In genomic region chr13:56433466-56433865, GRCm38 (mm10) we compare ENCODE assay signal across 10 mouse cellular contexts. TPM values are rescaled to one million over a fixed set of nuclear protein-coding genes. Genes with fewer than 3 reads are reported as not detected.
DNase-seq lines count a peak whose midpoint lies in the region; ATAC-seq and TF ChIP-seq lines count a peak whose summit lies in the region.
"Had no signal": no experiment of that assay in that cellular context is flagged by ENCODE, and none has a peak within 500 bp of the region (broad histone marks: within the 10 kb centered on the region; RNA-seq: fewer than 3 reads in every experiment).

No protein-coding gene starts in this region.

- ATAC-seq in embryonic facial prominence, embryonic 11.5 days (replicated peaks; ENCODE audit: insufficient number of reproducible peaks, low FRiP score, low TSS enrichment, low read depth): no peak
- no peak for ATAC-seq in hindbrain, embryonic 14.5 days (ENCODE audit: low FRiP score)
- ATAC-seq in limb, embryonic 11.5 days (ENCODE audit: insufficient number of reproducible peaks, low FRiP score, low TSS enrichment, low read depth): peak; percentile 56; the same call in 1 of the 2 replicates
- no peak for ATAC-seq in erythroblast, adult 5-6 weeks (replicated peaks; ENCODE audit: low FRiP score, poor library complexity, severe bottlenecking)

- no peaks in the 10 kb centered on the region for H3K4me1 ChIP-seq in bone marrow macrophage, adult 2 months (ENCODE audit: control insufficient read depth, insufficient read depth, low read length)
- peaks cover 2% of the 10 kb centered on the region for H3K4me1 ChIP-seq in embryonic facial prominence, embryonic 11.5 days (ENCODE audit: control insufficient read depth, insufficient read depth, low read length)
- peaks cover 6% of the 10 kb centered on the region for H3K4me1 ChIP-seq in hindbrain, embryonic 14.5 days (replicated peaks; ENCODE audit: control insufficient read depth, insufficient read depth, low read length)
- 0 out of 2 replicates have a peak, but pooled peaks cover 15% of the 10 kb centered on the region for H3K4me1 ChIP-seq in limb, embryonic 11.5 days (ENCODE audit: control insufficient read depth, insufficient read depth, low read length)

- H3K4me2 ChIP-seq in embryonic facial prominence, embryonic 11.5 days (ENCODE audit: low read depth, low read length): no peak overlapping the region
- H3K4me2 ChIP-seq in hindbrain, embryonic 14.5 days (replicated peaks): no peak overlapping the region
- H3K4me2 ChIP-seq in limb, embryonic 11.5 days (ENCODE audit: low read depth, severe bottlenecking): no peak overlapping the region
- H3K4me2 ChIP-seq: neural tube, embryonic 13.5 days had no signal

- peak; percentile 26 to 78 for DNase-seq in spleen, postnatal 4 days (ENCODE audit: low spot score in 2 of 2)
- DNase-seq in spleen, postnatal 36 days (ENCODE audit: low spot score in 2 of 2): no peak
- DNase-seq in embryonic facial prominence, embryonic 11.5 days (ENCODE audit: low spot score): peak; percentile 87
- DNase-seq in hindbrain, embryonic 14.5 days (ENCODE audit: low spot score): peak; percentile 82
- peak; percentile 96 for DNase-seq in limb, embryonic 11.5 days (ENCODE audit: low spot score)
- DNase-seq in ovary, postnatal 14 days (ENCODE audit: low spot score): peak; percentile 75

- TF ChIP-seq POLR2A in bone marrow macrophage, adult 2 months (IDR thresholded peaks at IDR 0.05; ENCODE audit: borderline replicate concordance, low read depth, low read length): no peak

- H3K4me3 ChIP-seq in bone marrow macrophage, adult 2 months (ENCODE audit: insufficient read depth, low read length): no peak overlapping the region
- H3K4me3 ChIP-seq in embryonic facial prominence, embryonic 11.5 days (ENCODE audit: low read depth, low read length): no peak overlapping the region
- H3K4me3 ChIP-seq in hindbrain, embryonic 14.5 days (replicated peaks; ENCODE audit: low read length): no peak overlapping the region
- H3K4me3 ChIP-seq in limb, embryonic 11.5 days (ENCODE audit: low read depth, low read length): no peak overlapping the region
- H3K4me3 ChIP-seq: neural tube, embryonic 13.5 days had no signal

- no peaks in the 10 kb centered on the region for H3K36me3 ChIP-seq in embryonic facial prominence, embryonic 11.5 days (replicated peaks; ENCODE audit: control insufficient read depth, insufficient read depth, low read depth, low read length)
- no peaks in the 10 kb centered on the region for H3K36me3 ChIP-seq in hindbrain, embryonic 14.5 days (replicated peaks; ENCODE audit: control insufficient read depth, insufficient read depth)
- no peaks in the 10 kb centered on the region for H3K36me3 ChIP-seq in limb, embryonic 11.5 days (ENCODE audit: control insufficient read depth, insufficient read depth, low read length)
- H3K36me3 ChIP-seq: neural tube, embryonic 13.5 days had no signal

- H3K27ac ChIP-seq in bone marrow macrophage, adult 2 months (ENCODE audit: insufficient read depth, low read depth, low read length): no peak overlapping the region
- no peak overlapping the region for H3K27ac ChIP-seq in embryonic facial prominence, embryonic 11.5 days (replicated peaks; ENCODE audit: low read depth, low read length)
- no peak overlapping the region for H3K27ac ChIP-seq in hindbrain, embryonic 14.5 days
- no peak overlapping the region for H3K27ac ChIP-seq in limb, embryonic 11.5 days (replicated peaks; ENCODE audit: low read depth, low read length)
- H3K27ac ChIP-seq: neural tube, embryonic 13.5 days had no signal

- WGBS in embryonic facial prominence, embryonic 11.5 days: 15% methylated on average over 10 of the region's 10 CpGs
- WGBS in hindbrain, embryonic 14.5 days: 8% methylated on average over 10 of the region's 10 CpGs
- 9% methylated on average over 10 of the region's 10 CpGs for WGBS in limb, embryonic 11.5 days

- H3K27me3 ChIP-seq in embryonic facial prominence, embryonic 11.5 days (ENCODE audit: control insufficient read depth, insufficient read depth, low read length): peaks cover 19% of the 10 kb centered on the region
- peaks cover 31% of the 10 kb centered on the region for H3K27me3 ChIP-seq in hindbrain, embryonic 14.5 days (ENCODE audit: control insufficient read depth, insufficient read depth, low read length)
- peaks cover 27% of the 10 kb centered on the region for H3K27me3 ChIP-seq in limb, embryonic 11.5 days (ENCODE audit: control insufficient read depth, insufficient read depth, low read length)

- H3K9me3 ChIP-seq in embryonic facial prominence, embryonic 11.5 days (replicated peaks; ENCODE audit: control insufficient read depth, low read length): no peaks in the 10 kb centered on the region
- H3K9me3 ChIP-seq in hindbrain, embryonic 14.5 days (ENCODE audit: control insufficient read depth, low read length): no peaks in the 10 kb centered on the region
- H3K9me3 ChIP-seq in limb, embryonic 11.5 days (ENCODE audit: control insufficient read depth, low read length): no peaks in the 10 kb centered on the region
- H3K9me3 ChIP-seq: neural tube, embryonic 13.5 days had no signal

- peak; percentile 81; the same call in 1 of the 2 replicates for TF ChIP-seq CTCF in bone marrow macrophage, adult 2 months (IDR thresholded peaks at IDR 0.05; ENCODE audit: low read depth, low read length)

- no peak overlapping the region for H3K9ac ChIP-seq in embryonic facial prominence, embryonic 11.5 days (replicated peaks; ENCODE audit: low read length)
- no peak overlapping the region for H3K9ac ChIP-seq in hindbrain, embryonic 14.5 days
- 0 out of 2 replicates have a peak overlapping the region, but pooled peaks have one; percentile 18 for H3K9ac ChIP-seq in limb, embryonic 11.5 days (ENCODE audit: low read length)
- H3K9ac ChIP-seq: neural tube, embryonic 13.5 days had no signal

RNA-seq across cellular contexts. Expression of gene Slc25a48, which starts 4.7 kb away (rescaled TPM):
- not detected in 2 replicates for polyA plus RNA-seq in bone marrow macrophage, adult 2 months (2012; ENCODE audit: insufficient read depth, insufficient read length, missing spikeins)
- polyA plus RNA-seq in embryonic facial prominence, embryonic 11.5 days (2014; fragmentation: Nextera tagmentation; extraction: Ambion mirVana): 0.08 TPM in 1 of 2 replicates, not detected in the other
- 0.08 TPM in 1 of 2 replicates, not detected in the other for polyA plus RNA-seq in hindbrain, embryonic 14.5 days (2014; fragmentation: Nextera tagmentation; extraction: Ambion mirVana)
- 0.07 TPM in 1 of 2 replicates, not detected in the other for polyA plus RNA-seq in limb, embryonic 11.5 days (2014; fragmentation: Nextera tagmentation; extraction: Ambion mirVana)
- total RNA-seq in erythroblast, adult 5-6 weeks (2015; ENCODE audit: low replicate concordance): not detected in 2 replicates
- not detected in 2 replicates for total RNA-seq in erythroblast, adult 5-6 weeks (2017; ENCODE audit: low replicate concordance)
- polyA plus RNA-seq: neural tube, embryonic 13.5 days had no signal

RNA-seq across cellular contexts. Expression of gene Gm3045, which starts 7.1 kb away (rescaled TPM):
- polyA plus RNA-seq in bone marrow macrophage, adult 2 months (2012; ENCODE audit: insufficient read depth, insufficient read length, missing spikeins): not detected in 2 replicates
- not detected in 2 replicates for polyA plus RNA-seq in embryonic facial prominence, embryonic 11.5 days (2014; fragmentation: Nextera tagmentation; extraction: Ambion mirVana)
- not detected in 2 replicates for polyA plus RNA-seq in hindbrain, embryonic 14.5 days (2014; fragmentation: Nextera tagmentation; extraction: Ambion mirVana)
- polyA plus RNA-seq in limb, embryonic 11.5 days (2014; fragmentation: Nextera tagmentation; extraction: Ambion mirVana): not detected in 2 replicates
- total RNA-seq in erythroblast, adult 5-6 weeks (2015; ENCODE audit: low replicate concordance): not detected in 2 replicates
- not detected in 2 replicates for total RNA-seq in erythroblast, adult 5-6 weeks (2017; ENCODE audit: low replicate concordance)
- polyA plus RNA-seq: gonadal fat pad, adult 2 months; neural tube, embryonic 13.5 days had no signal

RNA-seq across cellular contexts. Expression of gene Il9, which starts 48.6 kb away (rescaled TPM):
- not detected in 2 replicates for polyA plus RNA-seq in bone marrow macrophage, adult 2 months (2012; ENCODE audit: insufficient read depth, insufficient read length, missing spikeins)
- polyA plus RNA-seq in embryonic facial prominence, embryonic 11.5 days (2014; fragmentation: Nextera tagmentation; extraction: Ambion mirVana): not detected in 2 replicates
- not detected in 2 replicates for polyA plus RNA-seq in hindbrain, embryonic 14.5 days (2014; fragmentation: Nextera tagmentation; extraction: Ambion mirVana)
- not detected in 2 replicates for polyA plus RNA-seq in limb, embryonic 11.5 days (2014; fragmentation: Nextera tagmentation; extraction: Ambion mirVana)
- not detected in 2 replicates for total RNA-seq in erythroblast, adult 5-6 weeks (2015; ENCODE audit: low replicate concordance)
- total RNA-seq in erythroblast, adult 5-6 weeks (2017; ENCODE audit: low replicate concordance): not detected in 2 replicates
- polyA plus RNA-seq: gonadal fat pad, adult 2 months; neural tube, embryonic 13.5 days had no signal

Comparison
In these comparisons a context has a peak if more than half of its experiments do, and no peak if none do; other contexts are left out.
1. DNase-seq: peak in spleen, postnatal 4 days (2 of 2), embryonic facial prominence, embryonic 11.5 days (single experiment), hindbrain, embryonic 14.5 days (single experiment), limb, embryonic 11.5 days (single experiment) and ovary, postnatal 14 days (single experiment); none in spleen, postnatal 36 days (0 of 2).